Mouse (Mus musculus): ENCODE results near the gene Fst. TPM values are rescaled to one million over a fixed set of nuclear protein-coding genes. Genes with fewer than 3 reads are reported as not detected.

Fst gene
- polyA plus RNA-seq, 1 experiment from 2014 or later, result 7.3 TPM

- WGBS, result 24% methylated on average over 5 of the region's 5 CpGs
Measured at GRCm38 (mm10) chr13:114406424-114406823, 52.3 kb downstream of the Fst start.

GRCm38 (mm10) chr13:114405100-114405715, 53.5 kb downstream of the Fst start:
- H3K4me3 ChIP-seq (replicated peaks), result no peak overlapping the region
- H3K4me1 ChIP-seq, result no peaks in the 10 kb centered on the region
- no peaks in the 10 kb centered on the region for H3K9me3 ChIP-seq (replicated peaks)
- no peaks in the 10 kb centered on the region for H3K27me3 ChIP-seq
- no peak overlapping the region for H3K9ac ChIP-seq
- H3K27ac ChIP-seq, result no peak overlapping the region
- no peak for ATAC-seq (replicated peaks; ENCODE audit: low FRiP score)
- H3K4me2 ChIP-seq, result no peak overlapping the region
- WGBS, result 90% methylated on average over 9 of the region's 9 CpGs
- H3K36me3 ChIP-seq, result no peaks in the 10 kb centered on the region

More at GRCm38 (mm10) chr13:114406424-114406823, 52.3 kb downstream of the Fst start:
- ATAC-seq (replicated peaks; ENCODE audit: low FRiP score), result no peak
- Histone ChIP-seq H3K36me3 (no peaks in the 10 kb centered on the region), H3K4me2 (no peak overlapping the region), H3K4me1 (no peaks in the 10 kb centered on the region), H3K4me3 (replicated peaks) (no peak overlapping the region), H3K9ac (no peak overlapping the region), H3K27me3 (no peaks in the 10 kb centered on the region), H3K9me3 (replicated peaks) (no peaks in the 10 kb centered on the region), H3K27ac (no peak overlapping the region)

Other genes with a start within 250 kb of the Fst start
- gene Ndufs4, start 70.7 kb downstream of the Fst start, polyA plus RNA-seq (2015; fragmentation: Nextera tagmentation; extraction: Ambion mirVana), result 298 and 325 TPM in 2 replicates